Mouse (Mus musculus) liver, embryonic 11.5 days (tissue): ENCODE data around the gene Pam. TPM values are rescaled to one million over a fixed set of nuclear protein-coding genes. Genes with fewer than 3 reads are reported as not detected.

Experiments
- ATAC-seq: fragments of 200-750 bp; cut with Nextera tagmentation; replicated peaks from 2 replicates; pipeline ENCODE4 v1.8.0; 2017; ENCODE audit warnings: moderate number of reproducible peaks, mild to moderate bottlenecking, moderate TSS enrichment, moderate library complexity; ENCODE audit not compliant: low FRiP score
- DNase-seq: peaks from one replicate; pipeline ENCODE4 v3.0.0-alpha.2; 2017; ENCODE audit warnings: low spot score
- H3K27ac ChIP-seq: fragments of 300-500 bp; sonication (generic); 2 replicates; pipeline ENCODE4 v1.5.1; 2014; ENCODE audit warnings: mild to moderate bottlenecking, low read depth, low read length, control low read depth
- H3K27me3 ChIP-seq: fragments of 300-500 bp; sonication (generic); replicated peaks from 2 replicates; pipeline ENCODE4 v1.6.1; 2014; ENCODE audit warnings: low read length, mixed read lengths; ENCODE audit not compliant: control insufficient read depth, insufficient read depth
- H3K36me3 ChIP-seq: fragments of 300-500 bp; sonication (generic); 2 replicates; pipeline ENCODE4 v1.6.1; 2014; ENCODE audit warnings: mild to moderate bottlenecking, low read length, moderate library complexity, mixed read lengths; ENCODE audit not compliant: control insufficient read depth, insufficient read depth
- H3K4me1 ChIP-seq: fragments of 300-500 bp; sonication (generic); replicated peaks from 2 replicates; pipeline ENCODE4 v1.6.1; 2014; ENCODE audit warnings: low read length, mixed read lengths; ENCODE audit not compliant: control insufficient read depth, insufficient read depth
- H3K4me2 ChIP-seq: fragments of 300-500 bp; sonication (generic); 2 replicates; pipeline ENCODE4 v1.6.1; 2014; ENCODE audit warnings: mild to moderate bottlenecking, control low read depth, moderate library complexity
- H3K4me3 ChIP-seq: fragments of 300-500 bp; sonication (generic); 2 replicates; pipeline ENCODE4 v1.5.1; 2014; ENCODE audit warnings: low read depth, low read length, control low read depth
- H3K9ac ChIP-seq: fragments of 300-500 bp; sonication (generic); 2 replicates; pipeline ENCODE4 v1.6.1; 2014; ENCODE audit warnings: low read depth, low read length, control low read depth
- H3K9me3 ChIP-seq: fragments of 300-500 bp; sonication (generic); 2 replicates; pipeline ENCODE4 v1.6.1; 2016; ENCODE audit warnings: low read length, inconsistent platforms, mixed read lengths; ENCODE audit not compliant: control insufficient read depth
- WGBS: fragments of 180-500 bp; shearing (Covaris S2); extraction: QIAGEN DNeasy Blood & Tissue Kit; methylation state at CpG from one replicate; pipeline ENCODE4 v1.1.7; 2014; 5-methylcytosine and 5-hydroxymethylcytosine counted together
- polyA plus RNA-seq: library from polyadenylated mRNA; unstranded; fragments of >200 nt; fragmentation: Nextera tagmentation; extraction: Ambion mirVana; gene quantifications from 2 replicates; pipeline ENCODE4 v1.2.1, GENCODE M21; 2014

Pam gene
- polyA plus RNA-seq, 1 experiment from 2014 or later, result 16.1 TPM

GRCm38 (mm10) chr1:97916218-97916970, 179.1 kb downstream of the Pam start:
- Histone ChIP-seq H3K36me3 (no peaks in the 10 kb centered on the region), H3K27me3 (no peaks in the 10 kb centered on the region), H3K27ac (no peak overlapping the region), H3K4me1 (no peaks in the 10 kb centered on the region; the same call in 1 of the 2 replicates), H3K9me3 (no peaks in the 10 kb centered on the region), H3K9ac (no peak overlapping the region), H3K4me2 (no peak overlapping the region), H3K4me3 (no peak overlapping the region)
- ATAC-seq, result no peak
- DNase-seq, result no peak
- WGBS, result 78% methylated on average over 12 of the region's 12 CpGs

- Histone ChIP-seq H3K9ac (no peak overlapping the region), H3K4me3 (no peak overlapping the region), H3K4me2 (no peak overlapping the region), H3K27me3 (no peaks in the 10 kb centered on the region), H3K36me3 (no peaks in the 10 kb centered on the region), H3K4me1 (no peaks in the 10 kb centered on the region; the same call in 1 of the 2 replicates), H3K9me3 (no peaks in the 10 kb centered on the region), H3K27ac (no peak overlapping the region)
- 81% methylated on average over 10 of the region's 10 CpGs for WGBS
- ATAC-seq, result no peak
- DNase-seq, result no peak
Measured at GRCm38 (mm10) chr1:97915726-97916125, 179.7 kb downstream of the Pam start.

- 80% methylated on average over 10 of the region's 10 CpGs for WGBS
- DNase-seq (no peak), ATAC-seq (no peak)
- H3K4me1 ChIP-seq, result no peaks in the 10 kb centered on the region
- H3K9me3 ChIP-seq, result no peaks in the 10 kb centered on the region
- H3K4me2 ChIP-seq, result no peak overlapping the region
- H3K27ac ChIP-seq, result no peak overlapping the region
- H3K27me3 ChIP-seq, result no peaks in the 10 kb centered on the region
- no peak overlapping the region for H3K4me3 ChIP-seq
- H3K9ac ChIP-seq, result no peak overlapping the region
- no peaks in the 10 kb centered on the region for H3K36me3 ChIP-seq
Measured at GRCm38 (mm10) chr1:97910874-97911273, 184.6 kb downstream of the Pam start.

GRCm38 (mm10) chr1:97909561-97909960, 185.9 kb downstream of the Pam start:
- no peak overlapping the region for H3K27ac ChIP-seq
- 70% methylated on average over 5 of the region's 5 CpGs for WGBS
- no peak overlapping the region for H3K4me3 ChIP-seq
- no peaks in the 10 kb centered on the region for H3K9me3 ChIP-seq
- no peak overlapping the region for H3K9ac ChIP-seq
- H3K4me1 ChIP-seq, result no peaks in the 10 kb centered on the region
- H3K27me3 ChIP-seq, result no peaks in the 10 kb centered on the region
- DNase-seq (no peak), ATAC-seq (no peak)
- no peaks in the 10 kb centered on the region for H3K36me3 ChIP-seq
- H3K4me2 ChIP-seq, result no peak overlapping the region

- WGBS, result 87% methylated on average over 4 of the region's 4 CpGs
- Histone ChIP-seq H3K36me3 (no peaks in the 10 kb centered on the region), H3K4me2 (no peak overlapping the region), H3K27ac (no peak overlapping the region), H3K9me3 (no peaks in the 10 kb centered on the region), H3K4me3 (no peak overlapping the region), H3K9ac (no peak overlapping the region), H3K27me3 (no peaks in the 10 kb centered on the region), H3K4me1 (no peaks in the 10 kb centered on the region)
- DNase-seq, result no peak
- no peak for ATAC-seq
Measured at GRCm38 (mm10) chr1:97908736-97909135, 186.7 kb downstream of the Pam start.

GRCm38 (mm10) chr1:97903912-97904460, 191.5 kb downstream of the Pam start:
- H3K27ac ChIP-seq, result no peak overlapping the region
- ATAC-seq (no peak), DNase-seq (no peak)
- H3K9me3 ChIP-seq, result no peaks in the 10 kb centered on the region
- no peaks in the 10 kb centered on the region for H3K36me3 ChIP-seq
- no peaks in the 10 kb centered on the region for H3K27me3 ChIP-seq
- WGBS, result 80% methylated on average over 7 of the region's 7 CpGs
- H3K9ac ChIP-seq, result no peak overlapping the region
- H3K4me1 ChIP-seq, result no peaks in the 10 kb centered on the region
- no peak overlapping the region for H3K4me3 ChIP-seq
- no peak overlapping the region for H3K4me2 ChIP-seq

- no peak overlapping the region for H3K4me2 ChIP-seq
- DNase-seq (no peak), ATAC-seq (no peak)
- no peak overlapping the region for H3K27ac ChIP-seq
- WGBS, result 82% methylated on average over 7 of the region's 7 CpGs
- H3K4me1 ChIP-seq, result no peaks in the 10 kb centered on the region
- no peaks in the 10 kb centered on the region for H3K27me3 ChIP-seq
- H3K4me3 ChIP-seq, result no peak overlapping the region
- H3K9me3 ChIP-seq, result no peaks in the 10 kb centered on the region
- no peak overlapping the region for H3K9ac ChIP-seq
- H3K36me3 ChIP-seq, result no peaks in the 10 kb centered on the region
Measured at GRCm38 (mm10) chr1:97902830-97903229, 192.6 kb downstream of the Pam start.

- no peak for ATAC-seq
- H3K36me3 ChIP-seq, result no peaks in the 10 kb centered on the region
- WGBS, result 84% methylated on average over 7 of the region's 7 CpGs
Measured at GRCm38 (mm10) chr1:97900559-97901153, 194.8 kb downstream of the Pam start.

GRCm38 (mm10) chr1:97887511-97887910, 207.9 kb downstream of the Pam start:
- Histone ChIP-seq H3K36me3 (no peaks in the 10 kb centered on the region), H3K4me1 (no peaks in the 10 kb centered on the region), H3K4me3 (no peak overlapping the region), H3K27me3 (no peaks in the 10 kb centered on the region), H3K9ac (no peak overlapping the region), H3K9me3 (no peaks in the 10 kb centered on the region), H3K4me2 (no peak overlapping the region), H3K27ac (no peak overlapping the region)
- WGBS, result 86% methylated on average over 9 of the region's 9 CpGs
- no peak for ATAC-seq
- DNase-seq, result no peak

More at GRCm38 (mm10) chr1:97900559-97901153, 194.8 kb downstream of the Pam start:
- H3K9ac ChIP-seq, result no peak overlapping the region
- no peaks in the 10 kb centered on the region for H3K27me3 ChIP-seq
- no peak for DNase-seq
- no peak overlapping the region for H3K4me2 ChIP-seq
- no peaks in the 10 kb centered on the region for H3K9me3 ChIP-seq
- H3K4me1 ChIP-seq, result no peaks in the 10 kb centered on the region
- H3K27ac ChIP-seq, result no peak overlapping the region
- no peak overlapping the region for H3K4me3 ChIP-seq
